Mouse (Mus musculus) E14TG2a.4 (cell line): ENCODE measurements around the gene Spen.

Experiments used
- CTCF ChIP-seq: conservative IDR thresholded peaks from 2 replicates; pipeline ENCODE4 v1.5.1; 2014; ENCODE audit warnings: low read length
- NANOG ChIP-seq: IDR thresholded peaks from 2 replicates; pipeline ENCODE4 v1.6.1; 2014; ENCODE audit warnings: borderline replicate concordance, low read length, mixed read lengths
- POU5F1 ChIP-seq: IDR thresholded peaks from 2 replicates; pipeline ENCODE4 v1.6.1; 2014; ENCODE audit warnings: low read length, borderline replicate concordance

DNA sequence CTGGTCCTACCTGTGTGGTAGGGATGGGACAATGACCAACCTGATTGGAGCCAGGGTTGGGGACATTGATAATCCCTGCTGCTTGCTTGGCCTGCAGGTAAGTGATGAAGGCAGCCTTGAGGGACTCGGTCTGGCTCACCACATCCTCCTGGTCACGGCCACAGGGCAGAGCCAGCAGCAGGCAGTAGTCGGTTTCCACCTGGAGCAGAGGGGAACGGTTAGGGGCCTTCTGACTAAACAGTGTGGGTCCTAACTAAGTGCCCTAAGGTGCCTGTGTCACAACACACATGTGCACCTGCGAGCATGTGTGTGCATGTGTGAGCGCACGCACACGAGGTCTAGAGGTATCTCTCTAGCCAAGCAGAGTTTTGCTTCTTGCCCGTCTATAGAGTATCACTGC, 69.1 kb downstream of the Spen start:
- no peak for TF ChIP-seq CTCF
- no peak for TF ChIP-seq NANOG
- no peak for TF ChIP-seq POU5F1
